Mouse (Mus musculus) spleen, postnatal 14 days (tissue): ENCODE measurements around the gene Nsg1.

Experiments
- DNase-seq, 2 experiments: peaks; one replicate each; pipeline ENCODE4 v3.0.0; 2021 to 2022; ENCODE audit warnings: low spot score in 2 of 2

The Nsg1 gene

DNA sequence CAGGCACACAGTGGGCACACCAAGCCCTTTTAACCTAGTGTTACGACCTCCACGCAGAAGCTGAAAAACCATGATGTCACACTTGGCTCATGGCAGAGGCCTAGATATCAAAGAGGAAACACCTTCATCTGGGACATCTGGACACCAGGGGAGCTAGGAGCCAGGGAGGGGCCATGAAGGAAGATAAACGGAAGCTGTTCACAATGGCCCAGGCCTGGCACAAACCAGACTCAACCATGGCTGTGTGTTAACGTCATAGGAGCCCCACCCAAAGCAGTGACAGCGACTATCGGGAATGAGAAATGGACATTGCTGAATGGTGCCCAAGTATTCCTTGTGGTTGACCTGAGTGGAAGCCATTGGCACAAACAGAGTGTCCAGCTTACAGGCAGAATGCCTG, 13.2 kb downstream of the Nsg1 start:
- no peak for DNase-seq

DNA sequence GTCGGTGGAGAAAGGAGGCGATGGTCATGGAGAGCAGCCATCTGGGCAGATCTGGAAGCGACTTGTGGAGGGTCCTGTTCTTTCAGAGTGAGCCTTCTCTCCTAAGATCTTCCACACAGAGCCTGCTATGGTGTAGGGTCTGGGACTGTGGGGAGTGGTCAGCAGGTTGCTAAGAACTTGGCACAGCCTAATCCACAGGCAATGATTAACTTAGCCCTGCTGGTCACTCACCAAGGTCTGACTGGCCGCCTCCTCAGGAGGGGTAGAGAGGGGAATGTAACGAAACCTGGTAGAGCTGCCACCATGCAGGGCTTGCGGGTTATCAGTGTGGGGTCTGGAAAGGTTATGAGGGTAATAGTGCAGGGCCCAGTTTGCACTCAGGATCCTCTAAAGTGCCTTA, 18.8 kb downstream of the Nsg1 start:
- DNase-seq: no peak

DNA sequence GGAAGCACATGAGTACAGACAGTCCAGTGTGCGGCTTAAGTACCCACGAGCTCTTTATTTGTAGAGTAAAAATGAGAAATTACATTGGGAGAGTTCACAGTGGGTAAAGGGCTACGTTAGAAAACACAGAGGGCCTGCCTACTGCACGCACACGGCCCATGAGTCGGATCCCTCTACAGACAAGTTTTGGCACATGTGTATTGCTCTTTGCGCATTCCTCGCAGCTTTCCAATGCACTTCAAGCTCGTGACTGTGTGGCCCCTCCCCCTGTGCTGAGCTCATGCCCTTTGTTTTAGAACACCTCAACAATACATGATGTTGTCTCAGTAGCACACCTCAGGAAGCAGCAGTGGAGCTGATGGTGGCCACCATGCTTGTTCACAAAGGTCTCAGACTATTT, 22.5 kb downstream of the Nsg1 start:
- DNase-seq: no peak

DNA sequence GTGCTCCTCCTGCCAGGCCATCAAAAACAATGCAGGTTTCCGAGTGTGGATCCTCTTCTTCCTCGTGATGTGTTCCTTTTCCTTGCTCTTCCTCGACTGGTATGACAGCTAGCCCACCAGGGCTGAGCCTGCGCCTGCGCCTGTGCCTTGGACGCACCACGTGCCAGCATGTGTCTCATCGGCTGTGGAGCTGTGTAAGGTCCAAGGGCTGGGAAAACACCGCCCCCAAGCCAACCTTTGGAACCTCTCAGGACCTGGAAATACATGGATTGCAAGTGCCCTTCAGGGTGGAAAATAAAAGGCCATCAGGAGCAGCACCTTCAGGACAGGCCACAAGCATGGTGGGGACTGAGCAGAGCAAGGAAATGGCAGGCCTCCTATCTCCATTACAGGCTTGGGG, 23.5 kb downstream of the Nsg1 start:
- no peak for DNase-seq

GRCm38 (mm10) chr5:38129339-38129738, 30.4 kb downstream of the Nsg1 start:
- DNase-seq: no peak

GRCm38 (mm10) chr5:38126519-38127306, 33.0 kb downstream of the Nsg1 start:
- no peak for DNase-seq

DNA sequence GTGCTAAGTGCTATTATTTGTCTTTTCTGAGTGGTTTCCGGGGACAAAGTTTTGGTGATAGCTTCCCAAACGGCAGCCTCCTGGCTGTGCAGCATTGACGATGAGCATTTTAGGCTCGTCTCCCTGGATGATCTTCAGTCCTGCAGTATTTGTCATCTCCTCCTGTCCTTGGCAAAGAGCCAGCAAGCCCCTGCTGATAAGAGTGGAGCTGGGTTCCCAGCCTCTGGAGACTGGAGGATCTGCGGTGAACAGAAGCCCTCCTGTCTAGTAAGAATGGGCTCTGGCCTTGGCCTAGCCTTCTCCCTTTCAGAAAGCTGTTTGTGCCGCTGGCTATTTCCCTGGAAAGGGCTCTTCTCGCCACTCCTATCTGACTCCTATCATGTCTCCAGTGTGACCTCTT, 38.0 kb downstream of the Nsg1 start:
- DNase-seq: no peak

GRCm38 (mm10) chr5:38119268-38119667, 40.4 kb downstream of the Nsg1 start:
- no peak for DNase-seq

DNA sequence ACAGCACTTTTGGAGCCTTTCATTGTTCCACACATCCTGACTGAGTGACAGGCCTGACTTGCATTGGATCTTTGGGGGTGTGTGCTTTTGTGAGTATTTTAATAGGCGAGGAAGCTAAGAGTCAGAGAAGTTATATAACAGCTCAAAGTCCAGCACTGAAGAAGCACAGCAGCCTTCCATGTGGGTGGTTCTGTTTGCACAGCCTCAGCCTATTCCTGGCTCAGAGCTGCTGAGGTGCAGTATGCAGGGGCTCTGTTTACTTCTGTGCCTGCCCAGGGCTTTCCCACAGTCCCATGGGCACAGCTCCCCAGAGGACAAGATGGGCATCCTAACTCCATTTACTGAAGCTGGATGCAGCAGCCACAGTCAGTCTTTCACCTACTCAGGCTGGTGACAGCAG, 42.7 kb downstream of the Nsg1 start:
- DNase-seq: no peak

- no peak for DNase-seq
These were observed 45.2 kb downstream of the Nsg1 start for GRCm38 (mm10) chr5:38114526-38114925.

GRCm38 (mm10) chr5:38106807-38107206, 52.9 kb downstream of the Nsg1 start:
- DNase-seq: no peak

- no peak for DNase-seq
These were observed 53.5 kb downstream of the Nsg1 start for GRCm38 (mm10) chr5:38106080-38106697.

- no peak for DNase-seq
These were observed 56.8 kb downstream of the Nsg1 start for GRCm38 (mm10) chr5:38102945-38103344.

GRCm38 (mm10) chr5:38099139-38099676, 60.5 kb downstream of the Nsg1 start:
- no peak for DNase-seq

- no peak for DNase-seq
These were observed 62.1 kb downstream of the Nsg1 start for GRCm38 (mm10) chr5:38097501-38098093.

- no peak for DNase-seq
These were observed 65.4 kb downstream of the Nsg1 start for GRCm38 (mm10) chr5:38094331-38094730.

DNA sequence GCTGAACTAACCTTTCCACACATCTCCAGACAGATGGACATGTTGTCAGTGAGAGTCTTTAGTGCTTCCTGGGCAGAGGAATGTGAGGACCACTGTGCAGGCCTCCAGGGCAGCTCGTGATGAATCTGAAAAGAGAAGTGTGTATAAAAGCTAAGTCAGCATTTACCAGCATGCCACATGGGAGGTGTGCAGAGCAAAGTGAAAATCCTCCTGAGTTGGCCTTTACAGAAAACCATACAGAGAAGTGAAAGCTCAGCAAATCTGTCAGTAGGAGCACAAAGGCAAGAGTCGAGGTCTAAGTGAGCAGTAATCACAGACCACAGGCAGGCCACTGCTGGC, 67.8 kb downstream of the Nsg1 start:
- DNase-seq: no peak

DNA sequence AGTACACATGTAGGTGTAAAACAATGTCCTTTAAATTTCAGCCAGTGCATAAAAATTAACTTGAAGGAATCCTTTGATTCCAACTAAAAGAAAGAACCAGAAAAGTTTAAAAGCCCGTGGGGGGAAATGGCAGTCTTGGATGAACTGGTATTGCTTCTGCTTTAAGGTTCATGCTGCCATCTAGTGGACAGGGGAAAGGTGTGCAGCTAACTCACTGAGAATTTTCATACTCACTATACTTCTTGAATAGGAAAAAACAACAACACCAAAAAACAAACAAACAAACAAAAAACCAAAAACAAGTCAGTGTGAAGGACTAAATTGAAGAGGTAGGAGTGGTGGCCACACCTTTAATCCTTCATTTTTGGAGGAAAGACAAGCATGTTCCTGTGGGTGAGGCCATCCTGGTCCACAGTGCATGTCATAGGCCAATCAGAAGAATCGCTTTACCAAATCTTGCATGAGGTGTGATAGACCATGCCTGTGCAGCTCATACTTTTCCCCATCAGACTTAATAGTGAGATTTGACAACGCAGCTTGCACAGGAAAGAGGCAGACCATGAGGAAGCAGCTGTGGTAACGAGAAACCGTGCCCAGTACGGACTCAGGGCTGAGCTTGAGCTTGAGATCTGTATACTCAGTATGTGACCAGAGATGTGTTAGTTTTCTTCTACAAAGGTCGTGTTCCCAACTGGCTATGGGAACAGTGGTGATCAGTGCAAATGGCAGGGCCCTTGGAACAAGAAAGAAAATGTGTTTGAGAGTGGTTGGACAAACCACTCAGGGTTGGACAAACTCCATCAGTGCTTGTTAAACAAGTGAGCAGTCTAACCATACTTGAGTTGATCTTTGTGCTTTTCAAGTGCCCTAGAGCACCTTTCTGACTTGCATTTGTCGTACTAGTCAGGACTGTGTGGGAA, 68.4 kb downstream of the Nsg1 start:
- DNase-seq: no peak

- DNase-seq: no peak
These were observed 69.1 kb downstream of the Nsg1 start for GRCm38 (mm10) chr5:38090581-38090980.

DNA sequence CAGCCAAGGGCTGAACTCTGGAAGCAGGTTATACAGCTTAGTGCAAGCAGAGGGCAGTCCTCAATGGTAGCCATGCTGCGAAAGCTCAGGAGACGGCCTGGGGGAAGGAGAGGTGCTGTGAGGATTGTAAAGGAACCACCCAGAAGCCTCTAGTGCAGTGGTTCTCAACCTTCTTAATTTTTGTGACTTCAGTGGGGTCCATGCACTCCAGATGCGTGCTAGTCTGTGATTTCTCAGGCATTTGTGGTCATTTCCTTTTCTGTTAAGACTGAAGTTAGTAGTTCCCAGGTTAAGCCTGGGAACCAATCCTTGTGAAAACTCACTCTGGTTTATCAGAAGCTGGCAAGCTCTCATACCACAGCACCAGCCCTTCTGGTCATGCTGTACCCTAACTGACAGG, 69.6 kb downstream of the Nsg1 start:
- no peak for DNase-seq
